Mouse (Mus musculus) hindbrain, postnatal 0 days (tissue): ENCODE data around the gene Gm20388. TPM values are rescaled to one million over a fixed set of nuclear protein-coding genes. Genes with fewer than 3 reads are reported as not detected.

Source experiments
- ATAC-seq: fragments of 200-750 bp; cut with Nextera tagmentation; 2 replicates; pipeline ENCODE4 v1.8.0; 2017; ENCODE audit warnings: mild to moderate bottlenecking, moderate TSS enrichment, moderate library complexity
- DNase-seq: peaks from one replicate; pipeline ENCODE4 v3.0.0-alpha.2; 2015; ENCODE audit warnings: low spot score
- H3K27ac ChIP-seq: fragments of 300-500 bp; sonication (generic); 2 replicates; pipeline ENCODE4 v1.5.1; 2014; ENCODE audit warnings: mild to moderate bottlenecking
- H3K27me3 ChIP-seq: fragments of 300-500 bp; sonication (generic); 2 replicates; pipeline ENCODE4 v1.6.1; 2014; ENCODE audit warnings: low read length, mixed read lengths; ENCODE audit not compliant: insufficient read depth
- H3K36me3 ChIP-seq: fragments of 300-500 bp; sonication (generic); 2 replicates; pipeline ENCODE4 v1.6.1; 2014; ENCODE audit warnings: low read length, mixed read lengths; ENCODE audit not compliant: insufficient read depth
- H3K4me1 ChIP-seq: fragments of 300-500 bp; sonication (generic); 2 replicates; pipeline ENCODE4 v1.6.1; 2014; ENCODE audit warnings: antibody characterized with exemption, low read length, mixed read lengths; ENCODE audit not compliant: insufficient read depth
- H3K4me2 ChIP-seq: fragments of 300-500 bp; sonication (generic); 2 replicates; pipeline ENCODE4 v1.6.1; 2014; ENCODE audit warnings: low read depth, mild to moderate bottlenecking, low read length, moderate library complexity, mixed read lengths
- H3K4me3 ChIP-seq: fragments of 300-500 bp; sonication (generic); 2 replicates; pipeline ENCODE4 v1.5.1; 2014; ENCODE audit warnings: low read length
- H3K9ac ChIP-seq: fragments of 300-500 bp; sonication (generic); replicated peaks from 2 replicates; pipeline ENCODE4 v1.6.1; 2014; ENCODE audit warnings: mild to moderate bottlenecking, low read length, moderate library complexity, mixed read lengths
- H3K9me3 ChIP-seq: fragments of 300-500 bp; sonication (generic); 2 replicates; pipeline ENCODE4 v1.6.1; 2016; ENCODE audit warnings: low read length, mixed read lengths
- CTCF ChIP-seq: IDR thresholded peaks from 2 replicates; pipeline ENCODE4 v1.5.1; 2016; ENCODE audit warnings: antibody characterized with exemption, control low read depth, low read depth
- WGBS: fragments of 180-500 bp; shearing (Covaris S2); extraction: QIAGEN DNeasy Blood & Tissue Kit; methylation state at CpG from one replicate; pipeline ENCODE4 v1.1.7; 2014; 5-methylcytosine and 5-hydroxymethylcytosine counted together
- polyA plus RNA-seq: library from polyadenylated mRNA; unstranded; fragments of >200 nt; fragmentation: Nextera tagmentation; extraction: Ambion mirVana; gene quantifications from 2 replicates; pipeline ENCODE4 v1.2.1, GENCODE M21; 2015
- total RNA-seq: library from RNA; depleted of rRNA; stranded (reverse); fragments of >200 nt; gene quantifications from 2 replicates; pipeline ENCODE4 v1.2.3, GENCODE M21; 2014

Gene Gm20388
- total and polyA plus RNA-seq, 2 experiments from 2014 or later, result 71.3 TPM; not detected in 1

DNA sequence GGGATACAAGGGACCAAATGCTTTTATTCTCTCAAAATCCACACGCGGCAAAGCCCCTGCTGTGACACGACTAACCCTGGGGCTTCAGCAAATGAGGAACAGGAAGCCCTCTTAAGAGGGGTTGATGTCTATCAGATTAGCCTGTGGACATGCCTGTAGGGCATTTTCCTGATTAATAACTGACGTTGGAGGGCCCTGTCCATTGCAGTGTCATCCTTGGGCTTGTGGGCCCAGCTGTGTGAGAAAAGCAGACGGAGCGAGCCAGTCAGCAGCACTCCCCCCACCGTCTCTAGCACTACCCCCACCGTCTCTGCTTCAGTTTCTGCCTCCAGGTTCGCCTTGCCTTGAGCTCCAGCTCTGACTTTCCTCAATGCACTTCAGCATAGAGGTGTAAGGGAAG lies 2856.6 kb downstream of the Gm20388 start:
- ATAC-seq, result no peak
- Histone ChIP-seq H3K4me3 (no peak overlapping the region), H3K4me1 (no peaks in the 10 kb centered on the region; the same call in 1 of the 2 replicates), H3K4me2 (no peak overlapping the region), H3K9ac (no peak overlapping the region), H3K9me3 (no peaks in the 10 kb centered on the region), H3K27me3 (no peaks in the 10 kb centered on the region), H3K27ac (no peak overlapping the region), H3K36me3 (no peaks in the 10 kb centered on the region)
- TF ChIP-seq CTCF, result no peak
- DNase-seq, result no peak
- 37% methylated on average over 9 of the region's 9 CpGs for WGBS

DNA sequence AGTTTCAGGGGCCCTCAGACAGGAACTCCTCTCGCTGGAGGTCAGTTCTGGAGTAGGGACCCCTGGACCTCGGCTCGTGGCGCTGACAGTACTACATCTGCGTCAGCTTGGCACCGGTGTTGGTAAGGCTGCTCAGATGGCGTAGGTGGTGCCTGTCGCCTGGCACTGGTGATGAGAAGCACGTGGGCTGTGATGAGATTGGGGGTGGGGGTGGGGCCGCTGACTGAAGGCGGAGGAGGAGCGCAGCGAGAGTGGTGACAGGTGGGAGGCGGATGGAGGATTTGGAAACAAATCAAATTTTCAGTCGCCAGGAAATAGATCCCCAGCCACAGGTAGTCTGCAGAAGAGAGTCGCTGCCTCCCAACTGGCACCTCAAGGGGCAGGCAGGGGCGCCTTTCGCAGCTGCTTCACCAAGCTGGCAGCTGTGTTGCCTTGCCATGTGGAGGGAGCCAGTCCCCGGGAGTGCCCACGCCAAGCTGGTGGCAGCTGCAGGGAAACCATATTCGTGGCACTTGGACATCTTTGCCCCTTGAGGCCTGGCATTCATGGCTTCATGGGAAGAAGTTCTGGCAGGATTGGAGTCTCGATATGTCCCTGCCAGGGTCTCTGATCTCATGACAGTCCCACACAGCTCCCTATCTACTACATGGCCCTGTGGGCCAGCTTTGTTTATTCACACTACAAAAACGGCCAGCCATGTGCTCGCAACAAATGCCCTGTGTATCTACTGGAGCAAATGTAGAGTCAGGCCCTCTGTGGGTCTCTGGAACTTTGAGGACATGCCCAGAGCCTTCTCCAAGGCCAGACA lies 2858.8 kb downstream of the Gm20388 start:
- peak; percentile 76 for DNase-seq

DNA sequence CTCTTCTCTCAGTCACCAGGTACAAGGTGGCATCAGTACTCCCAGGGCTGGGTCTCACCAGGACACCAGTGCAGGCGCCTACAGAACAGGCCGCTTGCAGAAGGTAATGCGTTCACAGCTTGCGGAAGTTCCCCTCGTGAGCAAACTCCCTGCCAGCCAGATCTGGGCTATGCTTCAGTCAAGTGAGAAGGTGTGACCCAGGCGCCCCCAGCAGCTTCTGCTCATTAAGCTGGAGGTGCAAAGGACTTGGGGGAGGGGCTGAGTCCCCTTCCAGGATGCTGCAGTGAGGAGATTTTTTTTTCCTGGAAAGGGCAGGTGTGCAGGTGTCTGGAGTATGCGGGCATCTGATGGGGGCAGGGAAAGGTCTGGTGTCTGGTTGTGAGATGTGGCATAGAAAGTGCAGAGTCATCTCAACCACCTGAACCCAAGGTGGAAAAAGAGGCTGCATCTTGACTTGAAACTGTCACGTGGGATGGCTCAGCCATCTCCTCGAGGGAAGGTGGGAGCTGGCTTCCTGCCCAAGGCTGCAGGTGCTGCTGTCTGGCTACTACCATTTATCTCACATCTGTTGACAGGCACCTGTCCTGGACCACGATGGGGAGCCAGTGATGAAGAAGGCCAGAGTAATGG lies 2861.9 kb downstream of the Gm20388 start:
- no peak for TF ChIP-seq CTCF
- H3K36me3 ChIP-seq, result no peaks in the 10 kb centered on the region
- 34% methylated on average over 10 of the region's 10 CpGs for WGBS
- no peak overlapping the region for H3K4me3 ChIP-seq
- ATAC-seq (no peak), DNase-seq (no peak)
- H3K9ac ChIP-seq, result no peak overlapping the region
- peaks cover 7% of the 10 kb centered on the region; the same call in 1 of the 2 replicates for H3K4me1 ChIP-seq
- H3K9me3 ChIP-seq, result no peaks in the 10 kb centered on the region
- H3K27me3 ChIP-seq, result no peaks in the 10 kb centered on the region
- H3K4me2 ChIP-seq, result no peak overlapping the region
- H3K27ac ChIP-seq, result no peak overlapping the region

More for the DNA sequence above, 2858.8 kb downstream of the Gm20388 start:
- H3K9me3 ChIP-seq, result no peaks in the 10 kb centered on the region
- H3K27ac ChIP-seq, result peak overlapping the region; percentile 41; the same call in 1 of the 2 replicates
- no peak; the same call in 1 of the 2 replicates for TF ChIP-seq CTCF
- ATAC-seq, result peak; percentile 87
- H3K27me3 ChIP-seq, result no peaks in the 10 kb centered on the region
- H3K4me2 ChIP-seq, result 0 out of 2 replicates have a peak overlapping the region, but pooled peaks have one; percentile 18
- no peak overlapping the region for H3K4me3 ChIP-seq
- H3K9ac ChIP-seq, result no peak overlapping the region
- H3K4me1 ChIP-seq, result no peaks in the 10 kb centered on the region; the same call in 1 of the 2 replicates
- H3K36me3 ChIP-seq, result no peaks in the 10 kb centered on the region
- WGBS, result 38% methylated on average over 24 of the region's 24 CpGs

DNA sequence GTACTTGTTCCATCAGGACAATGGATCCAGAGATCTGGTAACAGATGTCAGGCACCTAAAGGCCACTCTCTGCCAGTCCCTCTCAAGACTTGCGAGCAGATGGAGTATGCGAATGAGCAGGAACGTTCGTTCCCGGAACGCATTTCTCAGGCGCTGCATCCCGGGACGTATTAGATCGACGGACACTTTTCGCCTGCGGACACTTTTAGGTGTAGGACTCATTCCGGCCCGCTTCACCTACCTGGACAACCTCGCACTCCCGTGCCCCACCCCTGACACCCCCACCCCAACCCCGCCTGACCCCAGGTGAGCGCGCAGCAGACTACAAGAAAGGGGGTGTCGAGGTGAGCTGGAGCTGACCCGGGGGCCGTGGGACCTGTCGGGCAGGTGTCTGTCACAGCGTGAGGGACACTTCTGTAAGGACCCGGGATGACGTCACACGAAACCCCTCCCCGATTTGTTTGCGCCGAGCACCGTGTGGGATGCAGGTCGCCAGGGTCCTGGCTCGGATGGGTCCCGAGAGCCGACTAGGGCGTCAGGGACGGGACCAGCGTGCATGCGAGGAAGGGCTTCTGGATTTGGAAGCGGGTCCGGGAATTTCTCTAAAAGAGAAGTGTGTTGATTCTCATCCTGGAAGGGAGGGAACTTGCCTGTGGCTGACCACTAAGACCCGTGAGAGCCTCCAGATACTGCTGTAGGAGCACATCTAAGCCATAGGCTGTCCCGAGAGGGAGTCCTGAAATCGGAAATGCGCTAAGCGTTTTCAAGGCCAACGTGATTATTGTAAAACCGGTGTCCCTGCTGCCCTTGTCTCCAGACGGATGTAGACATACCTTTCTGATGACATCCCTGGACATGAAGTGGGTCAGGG lies 2864.9 kb downstream of the Gm20388 start, which contains the start of gene Acsf3:
TSS of gene Acsf3 (plus strand) at position 202 of the 871 bp plus-strand sequence.
- DNase-seq, result peak; percentile 79
- Histone ChIP-seq H3K27ac (peak within 1 kb of the TSS; percentile 33; the same call in 1 of the 2 replicates), H3K4me2 (peak within 1 kb of the TSS; percentile 93), H3K9ac (peak within 1 kb of the TSS; percentile 69), H3K9me3 (no peaks in the 10 kb centered on the region), H3K4me1 (peaks cover 7% of the 10 kb centered on the region; the same call in 1 of the 2 replicates), H3K36me3 (peaks cover 7% of the 10 kb centered on the region), H3K4me3 (peak within 1 kb of the TSS; percentile 65), H3K27me3 (no peaks in the 10 kb centered on the region)
- TF ChIP-seq CTCF, result no peak
- ATAC-seq, result peak; percentile 72
- 2% methylated on average over 50 of the region's 50 CpGs for WGBS

DNA sequence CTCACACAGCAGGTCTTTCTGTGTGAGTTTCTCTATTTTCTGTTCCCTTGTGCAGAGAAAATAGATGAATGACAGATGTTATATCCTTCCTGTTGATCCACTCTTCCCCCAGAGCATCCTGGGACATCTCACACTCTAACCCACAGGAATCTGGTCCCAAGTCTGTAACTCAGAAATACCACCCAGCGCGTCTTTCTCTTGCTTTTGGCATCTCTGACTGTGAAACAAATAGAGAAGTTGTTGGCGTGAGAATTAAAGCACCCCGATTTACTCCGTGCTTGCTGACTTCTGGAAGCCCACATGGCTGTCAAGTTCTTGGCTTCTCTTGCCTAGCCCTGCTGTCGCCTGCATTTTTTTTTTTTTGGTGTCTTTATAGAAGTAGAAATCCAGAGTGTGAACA lies 2867.1 kb downstream of the Gm20388 start:
- Histone ChIP-seq H3K9me3 (no peaks in the 10 kb centered on the region), H3K4me3 (no peak overlapping the region), H3K36me3 (peaks cover 19% of the 10 kb centered on the region), H3K4me1 (peaks cover 7% of the 10 kb centered on the region; the same call in 1 of the 2 replicates), H3K27ac (no peak overlapping the region), H3K27me3 (no peaks in the 10 kb centered on the region), H3K9ac (no peak overlapping the region), H3K4me2 (no peak overlapping the region)
- DNase-seq (no peak), ATAC-seq (no peak)
- WGBS, result 79% methylated on average over 6 of the region's 6 CpGs
- no peak for TF ChIP-seq CTCF

DNA sequence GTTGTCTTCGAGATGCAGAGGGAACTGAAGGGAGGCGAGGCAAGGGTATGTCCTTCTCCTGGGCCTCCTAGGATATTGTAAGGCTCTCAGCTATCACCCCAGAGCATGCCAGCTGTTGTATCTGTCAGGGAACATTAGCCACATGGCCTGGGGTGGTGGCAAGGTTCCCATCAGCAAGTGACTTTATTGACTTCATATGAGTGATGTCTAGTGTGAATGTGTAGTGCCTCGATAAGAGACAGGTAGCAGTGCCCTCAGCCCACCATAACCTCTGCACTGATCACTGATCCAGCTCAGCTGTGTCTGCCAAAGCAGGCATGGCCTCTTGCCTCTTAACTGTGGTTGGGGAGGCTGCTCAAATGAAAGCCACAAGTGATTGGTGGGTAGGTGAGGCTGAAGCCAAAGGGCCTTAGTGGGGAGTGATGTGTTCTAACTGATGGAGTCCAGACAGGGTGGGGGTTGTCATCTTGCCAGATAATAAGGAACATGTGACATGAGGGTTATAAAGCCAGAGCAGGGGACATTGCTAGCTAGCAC lies 2868.1 kb downstream of the Gm20388 start:
- Histone ChIP-seq H3K27me3 (no peaks in the 10 kb centered on the region), H3K9ac (no peak overlapping the region), H3K4me3 (no peak overlapping the region), H3K27ac (no peak overlapping the region), H3K9me3 (no peaks in the 10 kb centered on the region), H3K4me2 (no peak overlapping the region), H3K4me1 (peaks cover 7% of the 10 kb centered on the region; the same call in 1 of the 2 replicates), H3K36me3 (peaks cover 24% of the 10 kb centered on the region)
- DNase-seq, result no peak
- TF ChIP-seq CTCF, result no peak
- 77% methylated on average over 3 of the region's 3 CpGs for WGBS
- no peak for ATAC-seq
